Mouse (Mus musculus) hindbrain, embryonic 10.5 days (tissue): Measurements from ENCODE around the gene Tbc1d32. TPM values are rescaled to one million over a fixed set of nuclear protein-coding genes. Genes with fewer than 3 reads are reported as not detected.
"Not testable (repeated sequence)": the region's sequence is repeated elsewhere in the genome, so short reads cannot be mapped to it uniquely, and the experiment has no call there.

Experiments
- DNase-seq: peaks from one replicate; pipeline ENCODE4 v3.0.0-alpha.2; 2017; ENCODE audit warnings: low spot score
- H3K27ac ChIP-seq: fragments of 300-500 bp; sonication (generic); 2 replicates; pipeline ENCODE4 v1.5.1; 2016; ENCODE audit warnings: mild to moderate bottlenecking, moderate library complexity
- H3K27me3 ChIP-seq: fragments of 300-500 bp; sonication (generic); 2 replicates; pipeline ENCODE4 v1.6.1; 2016; ENCODE audit warnings: mild to moderate bottlenecking; ENCODE audit not compliant: poor library complexity, insufficient read depth, severe bottlenecking
- H3K36me3 ChIP-seq: fragments of 300-500 bp; sonication (generic); 2 replicates; pipeline ENCODE4 v1.6.1; 2016; ENCODE audit warnings: mild to moderate bottlenecking, moderate library complexity
- H3K4me1 ChIP-seq: fragments of 300-500 bp; sonication (generic); replicated peaks from 2 replicates; pipeline ENCODE4 v1.6.1; 2016; ENCODE audit warnings: mild to moderate bottlenecking
- H3K4me3 ChIP-seq: fragments of 300-500 bp; sonication (generic); 2 replicates; pipeline ENCODE4 v1.5.1; 2016; ENCODE audit warnings: mild to moderate bottlenecking, moderate library complexity
- H3K9me3 ChIP-seq: fragments of 300-500 bp; sonication (generic); 2 replicates; pipeline ENCODE4 v1.6.1; 2016; ENCODE audit warnings: mild to moderate bottlenecking, moderate library complexity
- WGBS: fragments of 180-500 bp; shearing (Covaris S2); methylation state at CpG from one replicate; pipeline ENCODE4 v1.1.7; 2016; 5-methylcytosine and 5-hydroxymethylcytosine counted together
- polyA plus RNA-seq: library from polyadenylated mRNA; unstranded; fragments of >200 nt; fragmentation: Nextera tagmentation; extraction: Ambion mirVana; gene quantifications from 2 replicates; pipeline ENCODE4 v1.2.1, GENCODE M21; 2016

Gene Tbc1d32
- polyA plus RNA-seq, result 2.5 and 3.4 TPM in 2 replicates

DNA sequence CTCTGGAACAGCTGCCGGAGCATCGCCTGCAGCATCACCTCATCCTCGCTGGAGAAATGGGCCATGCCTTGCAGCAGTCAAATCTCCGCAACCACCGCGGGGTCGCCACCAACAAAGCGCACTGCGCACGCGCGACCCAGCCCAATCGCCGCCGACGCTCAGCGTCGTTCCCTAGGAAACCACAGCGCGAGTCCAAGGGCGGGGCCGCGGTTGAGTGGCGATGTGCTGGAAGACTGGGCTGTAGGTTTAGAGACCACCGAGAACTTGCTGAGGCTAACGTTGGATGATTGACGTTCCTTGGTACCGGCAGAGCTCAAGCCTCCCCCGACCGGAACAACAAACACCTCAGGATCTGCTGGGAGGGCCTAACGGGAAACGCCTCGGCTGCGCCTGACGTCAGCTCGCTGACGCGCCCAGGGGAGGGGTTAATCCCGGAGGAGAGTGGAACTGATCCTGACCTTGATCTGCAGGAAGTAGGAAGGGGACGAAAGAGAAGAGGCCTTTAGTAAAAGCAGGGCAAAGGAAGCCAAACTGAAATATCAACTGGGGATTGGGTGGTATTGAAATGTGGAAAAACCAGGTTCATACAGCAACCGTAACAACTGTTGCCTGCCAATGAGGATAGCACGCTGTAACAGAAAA is at the start of gene Tbc1d32:
Gene Tbc1d32, minus strand, starts transcription at position 122 of the 642 bp plus-strand sequence.
- Histone ChIP-seq H3K36me3 (no peaks in the 10 kb centered on the region), H3K4me1 (peaks cover 8% of the 10 kb centered on the region), H3K9me3 (no peaks in the 10 kb centered on the region), H3K27ac (peak within 1 kb of the TSS; percentile 92), H3K27me3 (no peaks in the 10 kb centered on the region), H3K4me3 (peak within 1 kb of the TSS; percentile 63)
- WGBS, result 3% methylated on average over 42 of the region's 42 CpGs
- DNase-seq, result peak; percentile 93

DNA sequence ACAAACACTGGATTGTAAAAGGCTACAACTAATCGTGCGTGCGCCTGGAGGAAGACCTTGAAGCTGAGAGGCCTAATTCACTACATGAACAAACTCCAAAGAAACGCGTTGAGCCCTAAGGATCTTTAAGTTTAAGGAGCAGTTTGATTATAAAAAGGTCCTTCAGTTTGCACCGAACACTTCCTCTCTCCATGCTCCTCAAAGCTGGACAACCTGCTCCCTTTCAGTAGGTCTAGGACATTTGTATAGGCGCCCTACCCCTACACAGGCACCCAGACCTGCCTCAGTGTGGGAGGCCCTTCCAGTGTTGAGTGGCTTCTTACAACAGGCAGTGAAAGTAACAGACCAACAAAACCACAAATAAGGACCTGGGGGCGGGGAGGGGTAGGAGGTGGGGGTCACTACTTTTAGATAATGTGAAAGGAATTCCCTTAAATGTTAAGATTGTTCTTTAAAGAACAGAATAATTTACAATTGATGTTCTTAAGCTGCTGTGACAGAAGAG is 666 bp downstream of the Tbc1d32 start:
- WGBS, result 77% methylated on average over 8 of the region's 8 CpGs
- Histone ChIP-seq H3K4me3 (peak overlapping the region; percentile 63), H3K4me1 (peaks cover 8% of the 10 kb centered on the region), H3K27me3 (no peaks in the 10 kb centered on the region), H3K27ac (peak overlapping the region; percentile 92), H3K36me3 (no peaks in the 10 kb centered on the region), H3K9me3 (no peaks in the 10 kb centered on the region)
- DNase-seq, result peak; percentile 8

DNA sequence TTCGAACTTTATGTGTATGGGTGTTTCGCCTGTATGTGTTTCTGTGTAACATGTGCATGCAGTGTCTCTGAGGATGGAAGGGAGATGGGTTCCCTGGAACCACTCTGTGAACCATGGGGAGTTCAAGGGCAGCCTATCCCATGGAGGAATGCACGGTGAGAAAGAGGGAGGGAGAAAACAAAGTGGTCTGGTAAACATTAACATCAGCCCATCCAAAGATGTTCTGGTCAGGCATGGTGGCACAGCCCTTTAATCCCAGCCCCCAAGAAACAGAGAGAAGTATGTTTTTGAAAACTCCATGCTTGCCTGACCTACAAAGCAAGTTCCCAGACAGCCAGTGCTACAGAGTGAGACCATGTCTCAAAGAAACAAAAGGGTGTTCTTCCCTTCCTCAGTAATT is 12.7 kb downstream of the Tbc1d32 start:
- H3K4me1 ChIP-seq, result no peaks in the 10 kb centered on the region
- H3K4me3 ChIP-seq, result no peak overlapping the region
- H3K27ac ChIP-seq, result no peak overlapping the region
- WGBS, result 72% methylated on average over 3 of the region's 3 CpGs
- H3K27me3 ChIP-seq, result no peaks in the 10 kb centered on the region
- H3K9me3 ChIP-seq, result no peaks in the 10 kb centered on the region
- peaks cover 8% of the 10 kb centered on the region; the same call in 1 of the 2 replicates for H3K36me3 ChIP-seq
- DNase-seq, result no peak

DNA sequence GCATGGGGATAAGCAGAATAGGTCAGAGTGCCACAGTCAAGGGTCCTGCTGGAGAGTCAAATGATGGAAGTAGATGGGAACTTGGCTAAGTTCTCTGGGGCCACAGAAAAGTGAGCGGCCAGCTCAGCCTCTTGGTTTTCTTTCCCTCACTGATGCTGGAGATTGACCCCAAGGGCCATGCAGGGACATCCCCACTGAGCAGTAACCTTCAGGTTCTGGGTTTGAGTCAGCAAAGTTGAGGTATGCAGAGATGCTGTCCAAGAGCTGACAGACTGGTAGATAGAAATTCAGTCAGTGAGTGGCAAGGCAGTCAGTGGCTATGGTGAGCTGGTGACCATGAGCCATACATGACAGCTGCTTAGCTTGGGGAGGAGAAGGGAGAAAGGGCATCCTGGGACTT is 18.1 kb downstream of the Tbc1d32 start:
- H3K9me3 ChIP-seq, result no peaks in the 10 kb centered on the region
- H3K27me3 ChIP-seq, result no peaks in the 10 kb centered on the region
- H3K27ac ChIP-seq, result no peak overlapping the region
- 95% methylated on average over 1 of the region's 1 CpGs for WGBS
- H3K4me3 ChIP-seq, result no peak overlapping the region
- no peaks in the 10 kb centered on the region for H3K4me1 ChIP-seq
- peaks cover 12% of the 10 kb centered on the region; the same call in 1 of the 2 replicates for H3K36me3 ChIP-seq
- DNase-seq, result no peak

DNA sequence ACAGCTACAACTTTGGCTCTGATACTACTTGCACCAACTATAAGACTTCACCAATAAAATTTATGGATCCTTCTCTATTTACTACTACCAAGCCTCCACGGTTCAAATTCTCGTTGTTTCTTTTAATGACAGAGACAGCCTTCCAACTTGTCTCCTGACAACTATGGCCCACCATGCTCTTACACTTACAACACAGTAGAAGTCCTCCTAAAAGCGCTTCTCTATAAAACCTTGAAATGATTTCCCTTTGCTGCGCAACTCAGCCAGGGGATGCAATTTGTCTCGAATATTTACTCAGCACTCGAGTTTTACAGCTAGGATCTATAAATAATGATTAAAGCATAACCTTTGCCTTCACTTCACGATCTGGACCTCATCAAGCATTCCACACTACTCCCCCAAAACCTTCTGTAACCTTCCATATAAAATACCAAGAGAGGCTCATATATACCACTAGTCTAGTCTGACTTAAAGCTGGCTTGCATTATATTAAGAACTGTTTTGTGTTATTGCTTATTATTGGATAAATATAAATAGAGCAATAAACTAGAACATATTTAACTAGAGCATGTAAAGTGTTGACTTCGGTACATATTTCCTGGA is 21.6 kb downstream of the Tbc1d32 start:
- Histone ChIP-seq H3K27ac (no peak overlapping the region), H3K9me3 (no peaks in the 10 kb centered on the region), H3K4me1 (no peaks in the 10 kb centered on the region), H3K4me3 (no peak overlapping the region), H3K36me3 (0 out of 2 replicates have a peak, but pooled peaks cover 4% of the 10 kb centered on the region), H3K27me3 (no peaks in the 10 kb centered on the region)
- 94% methylated on average over 8 of the region's 8 CpGs for WGBS
- DNase-seq, result no peak

DNA sequence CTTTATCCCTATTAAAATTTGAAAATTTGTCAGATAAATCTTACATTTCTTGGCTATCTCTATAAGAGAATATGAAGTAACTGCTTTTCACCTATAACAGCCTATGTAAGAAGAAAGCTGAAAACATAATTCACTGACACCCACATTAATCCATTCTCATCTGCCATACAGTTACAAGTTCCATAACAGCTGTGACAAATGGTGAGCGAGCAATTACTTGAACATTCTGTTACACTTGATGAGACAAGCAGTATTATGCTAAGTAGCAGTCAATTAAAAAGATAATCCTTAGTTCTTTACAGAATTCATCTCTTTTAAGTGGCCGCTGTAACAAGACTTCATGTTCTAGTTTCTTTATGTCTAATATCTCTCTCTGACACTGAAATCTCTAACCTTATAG is 24.1 kb downstream of the Tbc1d32 start:
- Histone ChIP-seq H3K9me3 (no peaks in the 10 kb centered on the region), H3K4me1 (no peaks in the 10 kb centered on the region), H3K27me3 (no peaks in the 10 kb centered on the region), H3K4me3 (no peak overlapping the region), H3K36me3 (no peaks in the 10 kb centered on the region), H3K27ac (no peak overlapping the region)
- 94% methylated on average over 2 of the region's 2 CpGs for WGBS
- DNase-seq, result no peak

DNA sequence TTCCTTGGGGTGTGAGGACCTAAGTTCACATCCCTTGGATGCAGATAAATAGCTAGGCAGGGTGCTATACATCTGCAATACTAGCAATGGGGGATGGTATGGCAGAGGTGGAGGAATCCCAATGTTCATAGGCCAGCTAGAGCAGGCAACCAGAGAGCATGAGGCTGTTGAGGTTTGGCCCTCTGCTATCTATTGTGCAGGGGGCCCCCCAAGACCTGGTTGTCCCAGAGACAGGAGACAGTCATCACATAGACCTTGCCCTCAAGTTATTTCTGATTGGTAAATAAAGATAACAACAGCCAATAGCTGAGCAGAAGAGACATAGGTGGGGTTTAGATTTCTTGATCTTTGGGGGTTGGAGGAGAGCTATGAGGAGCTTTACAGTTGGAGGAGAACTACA is 28.6 kb downstream of the Tbc1d32 start:
- Histone ChIP-seq H3K36me3 (no peaks in the 10 kb centered on the region), H3K4me1 (no peaks in the 10 kb centered on the region), H3K9me3 (no peaks in the 10 kb centered on the region), H3K4me3 (no peak overlapping the region), H3K27ac (no peak overlapping the region), H3K27me3 (no peaks in the 10 kb centered on the region)
- no peak for DNase-seq

DNA sequence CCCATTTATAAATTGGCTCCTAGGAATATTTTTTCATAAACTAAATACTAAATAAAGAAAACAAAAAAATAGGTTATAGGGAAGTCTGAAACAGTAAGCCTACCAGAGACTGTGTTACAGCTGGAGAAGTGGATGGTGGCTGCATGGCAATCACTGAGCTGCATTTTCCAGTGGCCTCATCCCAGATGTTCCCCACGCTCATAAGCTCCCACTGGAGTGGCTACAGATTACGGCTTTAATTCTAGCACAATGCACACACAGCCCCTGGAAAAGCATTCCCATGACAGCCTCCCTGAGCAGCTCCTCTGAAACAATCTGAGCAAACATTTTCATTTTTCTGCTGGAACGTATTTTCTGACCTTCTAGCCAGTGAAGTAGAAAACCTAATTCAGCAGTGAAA is 29.8 kb downstream of the Tbc1d32 start:
- H3K4me1 ChIP-seq, result no peaks in the 10 kb centered on the region
- WGBS, result 73% methylated on average over 3 of the region's 3 CpGs
- H3K36me3 ChIP-seq, result no peaks in the 10 kb centered on the region

DNA sequence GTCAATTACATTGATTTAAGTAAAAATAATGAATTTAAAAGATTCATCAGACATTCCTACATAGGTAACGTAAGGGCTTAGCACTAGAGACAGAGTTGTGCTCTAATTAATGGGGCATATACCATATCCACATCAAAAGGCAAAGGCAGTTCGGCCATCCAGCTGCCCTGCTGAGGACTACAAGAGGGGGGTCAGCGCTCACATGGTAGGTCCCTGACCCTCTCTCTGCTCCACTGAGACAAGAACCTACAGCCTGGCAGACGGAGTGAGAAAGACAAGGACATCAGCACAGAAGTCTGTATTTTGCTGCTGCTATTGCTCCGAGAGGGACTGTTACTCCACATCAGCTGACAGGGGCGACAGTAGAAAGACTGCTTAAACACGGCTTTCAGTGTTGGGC is 34.2 kb downstream of the Tbc1d32 start:
- Histone ChIP-seq H3K9me3 (no peaks in the 10 kb centered on the region), H3K36me3 (no peaks in the 10 kb centered on the region), H3K4me3 (no peak overlapping the region), H3K4me1 (no peaks in the 10 kb centered on the region), H3K27me3 (no peaks in the 10 kb centered on the region), H3K27ac (no peak overlapping the region)
- 62% methylated on average over 7 of the region's 7 CpGs for WGBS
- no peak for DNase-seq

More for the DNA sequence above, 29.8 kb downstream of the Tbc1d32 start:
- H3K27ac ChIP-seq, result no peak overlapping the region
- no peak overlapping the region for H3K4me3 ChIP-seq
- H3K9me3 ChIP-seq, result no peaks in the 10 kb centered on the region
- DNase-seq, result no peak
- H3K27me3 ChIP-seq, result no peaks in the 10 kb centered on the region

DNA sequence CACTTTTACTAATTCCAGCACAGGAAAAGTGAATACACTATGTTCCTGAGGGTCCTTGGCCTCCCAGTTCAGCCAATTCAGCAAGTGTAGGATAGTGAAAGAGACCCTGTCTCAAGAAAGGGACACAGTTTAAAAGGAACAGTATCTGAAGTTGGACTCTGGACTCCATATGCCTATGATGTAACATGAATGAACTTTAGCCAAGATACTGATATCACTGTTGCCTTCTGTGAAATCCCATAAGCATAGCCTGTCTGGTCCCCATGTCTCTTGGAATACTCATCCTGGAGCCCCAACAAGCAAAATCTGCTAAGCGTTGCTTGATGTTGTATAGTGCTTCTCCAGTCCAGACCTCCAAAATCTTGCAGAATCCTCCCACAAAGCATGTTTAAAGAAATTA is 46.8 kb downstream of the Tbc1d32 start:
- H3K36me3 ChIP-seq, result peaks cover 10% of the 10 kb centered on the region
- H3K27me3 ChIP-seq, result no peaks in the 10 kb centered on the region
- WGBS, result 94% methylated on average over 1 of the region's 1 CpGs
- H3K4me3 ChIP-seq, result no peak overlapping the region
- no peak for DNase-seq
- no peaks in the 10 kb centered on the region for H3K9me3 ChIP-seq
- H3K27ac ChIP-seq, result no peak overlapping the region
- no peaks in the 10 kb centered on the region for H3K4me1 ChIP-seq

DNA sequence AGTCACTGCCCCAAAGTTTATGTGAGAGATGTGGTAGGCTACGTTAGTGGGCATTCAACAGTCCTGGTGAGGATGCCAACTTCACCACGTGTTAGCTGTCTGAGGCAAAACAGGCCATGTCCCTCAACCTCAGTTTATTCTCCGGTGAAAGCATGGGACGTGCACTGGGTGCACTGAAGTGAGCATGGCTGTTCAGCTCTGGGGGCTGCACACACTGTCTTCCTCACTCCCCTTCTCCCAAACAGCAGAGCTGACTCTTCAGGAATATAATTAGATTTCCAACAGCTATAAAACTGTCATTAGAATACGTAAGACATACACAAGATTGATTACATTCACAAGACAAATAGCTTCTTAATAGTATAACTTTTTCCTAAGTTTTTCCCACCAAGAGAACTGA is 55.3 kb downstream of the Tbc1d32 start:
- H3K36me3 ChIP-seq, result peaks cover 6% of the 10 kb centered on the region; the same call in 1 of the 2 replicates
- no peaks in the 10 kb centered on the region for H3K27me3 ChIP-seq
- no peak overlapping the region for H3K4me3 ChIP-seq
- DNase-seq, result no peak
- no peak overlapping the region for H3K27ac ChIP-seq
- H3K4me1 ChIP-seq, result no peaks in the 10 kb centered on the region
- H3K9me3 ChIP-seq, result no peaks in the 10 kb centered on the region
- WGBS, result 91% methylated on average over 5 of the region's 5 CpGs

DNA sequence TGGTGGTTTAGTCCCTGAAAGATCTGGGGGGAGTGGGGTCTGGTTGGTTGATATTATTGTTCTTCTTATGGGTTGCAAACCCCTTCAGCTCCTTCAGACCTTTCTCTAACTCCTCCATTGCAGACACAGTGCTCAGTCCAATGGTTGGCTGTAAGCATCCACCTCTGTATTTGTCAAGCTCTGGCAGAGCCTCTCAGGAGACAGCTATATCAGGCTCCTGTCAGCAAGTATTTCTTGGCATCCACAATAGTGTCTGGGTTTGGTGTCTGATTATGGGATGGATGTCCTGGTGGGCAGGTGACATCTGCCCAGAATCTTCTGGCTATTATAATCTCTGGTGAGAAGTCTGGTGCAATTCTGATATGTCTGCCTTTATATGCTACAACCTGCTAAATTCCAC is 60.8 kb downstream of the Tbc1d32 start:
- H3K4me3 ChIP-seq, DNase-seq, H3K4me1 ChIP-seq, H3K27me3 ChIP-seq, H3K9me3 ChIP-seq, H3K36me3 ChIP-seq, H3K27ac ChIP-seq: not testable (repeated sequence)

DNA sequence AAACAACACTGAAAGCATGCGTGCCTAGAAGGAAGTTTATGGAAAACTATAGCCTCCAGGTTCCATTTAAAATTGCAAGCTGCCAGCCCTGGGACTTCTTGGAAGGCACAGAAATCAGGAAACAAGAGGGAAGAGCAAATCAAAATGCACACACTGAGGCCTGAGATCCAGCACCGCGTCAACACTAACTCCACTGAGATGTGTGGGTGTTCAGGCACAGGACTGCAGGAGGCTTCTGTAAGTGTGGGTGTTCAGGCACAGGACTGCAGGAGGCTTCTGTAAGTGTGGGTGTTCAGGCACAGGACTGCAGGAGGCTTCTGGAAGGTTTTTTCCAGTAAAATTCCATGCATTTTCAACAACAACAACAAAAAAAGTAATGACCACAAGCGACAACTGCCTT is 62.7 kb downstream of the Tbc1d32 start:
- no peak overlapping the region for H3K27ac ChIP-seq
- no peaks in the 10 kb centered on the region for H3K27me3 ChIP-seq
- no peaks in the 10 kb centered on the region for H3K4me1 ChIP-seq
- 0 out of 2 replicates have a peak, but pooled peaks cover 3% of the 10 kb centered on the region for H3K36me3 ChIP-seq
- no peaks in the 10 kb centered on the region for H3K9me3 ChIP-seq
- no peak overlapping the region for H3K4me3 ChIP-seq
- no peak for DNase-seq
- 81% methylated on average over 4 of the region's 4 CpGs for WGBS
